Mouse (Mus musculus): ENCODE results near the gene Exoc2. TPM values are rescaled to one million over a fixed set of nuclear protein-coding genes. Genes with fewer than 3 reads are reported as not detected.

Exoc2 gene
- polyA plus RNA-seq, 1 experiment, result 10.2 TPM

DNA sequence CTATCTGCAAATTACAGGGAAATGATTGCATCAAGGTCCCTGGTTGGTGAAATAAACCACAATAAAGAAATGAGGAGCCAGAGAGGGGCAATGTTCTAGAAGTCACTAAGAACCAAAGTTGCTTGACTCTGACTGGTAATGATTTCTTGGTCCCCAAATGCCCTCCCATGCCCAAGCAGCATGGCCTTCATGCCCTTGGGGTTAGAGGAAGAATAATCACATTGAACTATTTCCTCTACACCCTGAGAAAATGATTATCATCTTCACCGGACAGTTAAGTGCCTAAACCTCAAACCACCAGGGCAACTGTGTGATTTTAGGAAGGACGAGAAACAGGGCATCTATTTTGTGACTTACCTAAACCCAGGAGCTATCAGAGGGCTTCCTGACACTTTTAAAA is 197.9 kb downstream of the Exoc2 start:
- no peaks in the 10 kb centered on the region for H3K36me3 ChIP-seq (ENCODE audit: control insufficient read depth, insufficient read depth, low read length)
- H3K27me3 ChIP-seq (replicated peaks; ENCODE audit: control insufficient read depth, insufficient read depth, low read length), result no peaks in the 10 kb centered on the region
- no peak for DNase-seq
- WGBS, result 79% methylated on average over 2 of the region's 2 CpGs
- no peak for TF ChIP-seq POLR2A (IDR thresholded peaks at IDR 0.05; ENCODE audit: low read depth, low read length)
- no peak for TF ChIP-seq CTCF (conservative IDR thresholded peaks at IDR 0.05; ENCODE audit: insufficient read depth, insufficient read length, low read depth, low read length)
- no peak overlapping the region for H3K27ac ChIP-seq (ENCODE audit: insufficient read depth, low read depth, low read length)
- H3K4me3 ChIP-seq (ENCODE audit: insufficient read depth, low read depth, low read length), result no peak overlapping the region
- H3K4me1 ChIP-seq (ENCODE audit: control insufficient read depth, insufficient read depth, low read length), result no peaks in the 10 kb centered on the region

DNA sequence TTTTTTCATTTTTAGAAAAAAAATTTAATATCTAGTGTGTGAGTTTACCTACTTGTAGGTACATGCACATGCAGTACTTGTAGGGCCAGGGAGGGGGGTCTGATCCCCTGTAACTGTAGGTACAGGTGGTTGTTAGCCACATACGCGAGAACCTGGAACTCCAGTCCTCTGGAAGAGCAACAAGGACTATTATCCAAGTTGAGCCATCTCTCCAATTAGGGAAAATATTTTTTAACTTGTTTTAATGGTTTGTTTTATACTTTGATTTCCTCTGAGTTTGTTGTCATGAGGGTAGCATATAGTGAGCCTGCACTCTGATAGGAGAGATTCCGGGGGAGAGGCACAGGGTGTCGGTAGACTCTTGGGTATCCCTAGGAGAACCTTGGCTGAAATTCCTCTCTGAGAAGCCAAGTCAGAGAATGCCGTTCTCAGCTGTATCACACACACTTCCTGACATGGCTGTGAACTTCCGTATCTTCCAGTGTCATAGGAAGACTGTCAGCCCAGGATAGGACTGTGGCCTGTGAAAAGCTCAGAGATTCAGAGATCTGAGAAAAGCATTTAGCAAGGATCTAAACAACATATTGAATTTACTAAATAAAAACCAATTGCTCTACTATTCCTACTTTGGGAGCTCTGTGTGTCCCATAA is 206.3 kb downstream of the Exoc2 start:
- DNase-seq, result no peak
- TF ChIP-seq POLR2A (IDR thresholded peaks at IDR 0.05; ENCODE audit: low read depth, low read length) (no peak), CTCF (conservative IDR thresholded peaks at IDR 0.05; ENCODE audit: insufficient read depth, insufficient read length, low read depth, low read length) (no peak)
- Histone ChIP-seq H3K4me3 (ENCODE audit: insufficient read depth, low read depth, low read length) (no peak overlapping the region), H3K27me3 (replicated peaks; ENCODE audit: control insufficient read depth, insufficient read depth, low read length) (no peaks in the 10 kb centered on the region), H3K27ac (ENCODE audit: insufficient read depth, low read depth, low read length) (no peak overlapping the region), H3K4me1 (ENCODE audit: control insufficient read depth, insufficient read depth, low read length) (no peaks in the 10 kb centered on the region), H3K36me3 (ENCODE audit: control insufficient read depth, insufficient read depth, low read length) (no peaks in the 10 kb centered on the region)
- 74% methylated on average over 6 of the region's 6 CpGs for WGBS

DNA sequence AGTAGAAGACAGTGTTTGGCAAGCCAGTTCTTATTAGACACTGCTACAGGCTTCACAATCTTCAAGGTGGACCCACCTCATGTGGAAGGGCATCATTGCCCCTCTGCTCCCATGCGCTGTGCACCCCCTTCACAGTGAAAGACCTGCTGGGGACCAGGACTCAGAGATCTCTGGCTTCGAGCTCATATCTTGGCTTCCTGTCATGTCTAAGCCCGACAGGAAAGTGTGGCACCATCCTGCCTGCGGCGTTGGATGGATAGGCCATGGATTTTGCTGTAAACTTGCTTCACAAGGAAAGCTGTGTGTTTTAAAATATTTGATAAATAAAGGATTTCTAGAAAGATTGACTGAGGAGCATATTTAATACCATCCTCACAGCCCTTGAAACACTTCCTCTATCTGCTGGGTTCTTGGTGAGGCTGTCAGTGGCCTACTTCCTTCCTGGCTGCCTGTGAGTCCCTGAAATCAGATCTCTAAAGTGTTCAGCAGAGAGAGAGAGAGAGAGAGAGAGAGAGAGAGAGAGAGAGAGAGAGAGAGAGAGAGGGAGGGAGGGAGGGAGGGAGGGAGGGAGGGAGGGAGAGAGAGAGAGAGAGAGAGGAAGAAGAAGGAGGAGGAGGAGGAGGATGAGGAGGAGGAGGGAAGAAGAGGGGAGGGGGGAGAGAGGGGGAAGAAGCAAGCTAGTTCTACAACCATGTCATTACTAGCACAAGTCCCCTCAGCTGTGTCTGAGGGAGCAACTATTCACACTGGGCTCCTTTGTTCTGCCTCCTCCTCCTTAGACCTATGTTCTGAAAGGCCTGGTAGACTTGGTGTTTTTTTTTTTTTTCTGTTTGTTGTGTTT is 207.0 kb downstream of the Exoc2 start:
- H3K4me1 ChIP-seq (ENCODE audit: control insufficient read depth, insufficient read depth, low read length), result no peaks in the 10 kb centered on the region
- H3K27ac ChIP-seq (ENCODE audit: insufficient read depth, low read depth, low read length), result no peak overlapping the region
- 79% methylated on average over 5 of the region's 5 CpGs for WGBS
- H3K36me3 ChIP-seq (ENCODE audit: control insufficient read depth, insufficient read depth, low read length), result no peaks in the 10 kb centered on the region
- no peaks in the 10 kb centered on the region for H3K27me3 ChIP-seq (replicated peaks; ENCODE audit: control insufficient read depth, insufficient read depth, low read length)
- H3K4me3 ChIP-seq (ENCODE audit: insufficient read depth, low read depth, low read length), result no peak overlapping the region
- DNase-seq, result no peak
- no peak for TF ChIP-seq POLR2A (IDR thresholded peaks at IDR 0.05; ENCODE audit: low read depth, low read length)
- TF ChIP-seq CTCF (conservative IDR thresholded peaks at IDR 0.05; ENCODE audit: insufficient read depth, insufficient read length, low read depth, low read length), result no peak

DNA sequence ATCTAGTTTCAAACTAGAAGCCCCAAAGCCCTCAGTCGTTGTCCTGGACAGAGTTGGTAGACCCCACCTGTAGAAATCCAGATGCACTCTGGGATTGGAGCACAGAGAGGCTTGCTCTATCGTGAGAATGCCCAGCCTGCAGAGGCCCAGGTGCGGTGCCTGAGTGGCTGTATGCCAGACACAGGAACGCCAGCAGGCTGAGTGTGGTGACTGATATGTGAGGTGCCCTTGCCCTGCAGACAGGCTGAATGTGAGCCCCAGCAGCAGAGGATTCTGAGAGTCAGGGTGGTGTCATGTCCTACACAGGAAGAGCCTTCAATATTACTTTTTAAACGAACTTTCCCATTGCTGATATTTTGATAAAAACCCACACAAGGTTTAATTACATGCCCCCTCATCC is 208.0 kb downstream of the Exoc2 start:
- 70% methylated on average over 5 of the region's 5 CpGs for WGBS
- no peaks in the 10 kb centered on the region for H3K27me3 ChIP-seq (replicated peaks; ENCODE audit: control insufficient read depth, insufficient read depth, low read length)
- TF ChIP-seq POLR2A (IDR thresholded peaks at IDR 0.05; ENCODE audit: low read depth, low read length), result no peak
- no peak for TF ChIP-seq CTCF (conservative IDR thresholded peaks at IDR 0.05; ENCODE audit: insufficient read depth, insufficient read length, low read depth, low read length)
- no peaks in the 10 kb centered on the region for H3K36me3 ChIP-seq (ENCODE audit: control insufficient read depth, insufficient read depth, low read length)
- no peak overlapping the region for H3K4me3 ChIP-seq (ENCODE audit: insufficient read depth, low read depth, low read length)
- DNase-seq, result no peak
- H3K4me1 ChIP-seq (ENCODE audit: control insufficient read depth, insufficient read depth, low read length), result no peaks in the 10 kb centered on the region
- no peak overlapping the region for H3K27ac ChIP-seq (ENCODE audit: insufficient read depth, low read depth, low read length)

DNA sequence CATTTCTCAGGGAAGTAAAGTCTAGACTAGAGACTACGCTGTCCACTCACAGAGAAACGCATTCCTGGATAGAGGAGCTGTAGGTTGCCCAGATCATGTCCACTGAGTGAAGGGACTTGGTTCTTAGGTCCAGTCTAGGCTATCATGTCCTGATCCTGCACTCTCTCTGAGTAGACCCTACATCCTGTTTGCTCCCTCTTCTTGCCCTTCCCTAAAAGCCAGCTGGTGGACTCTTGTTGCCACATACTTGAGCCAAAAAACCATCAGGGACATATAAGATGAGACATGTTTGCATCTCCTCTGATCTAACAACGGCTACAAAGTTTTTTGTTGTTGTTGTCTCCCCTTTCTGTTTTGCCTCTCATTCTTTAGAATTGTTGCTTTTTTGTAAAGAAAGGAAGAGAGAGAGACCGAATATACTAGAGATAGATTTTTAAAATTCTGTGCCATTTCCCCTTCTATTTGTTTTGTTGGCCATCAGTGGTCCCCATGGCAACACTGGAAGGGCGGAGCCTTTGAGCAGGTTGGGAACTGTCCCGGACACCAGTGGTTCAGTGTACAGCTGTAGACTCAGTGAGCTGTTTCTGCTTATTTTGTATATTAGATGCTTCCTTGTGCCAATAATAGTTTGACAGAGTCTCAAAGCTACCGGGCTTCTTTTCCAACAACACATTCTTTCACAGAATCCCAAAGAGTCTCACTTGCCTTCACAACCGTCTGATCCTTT is 209.7 kb downstream of the Exoc2 start:
- WGBS, result 70% methylated on average over 8 of the region's 8 CpGs
- no peak for TF ChIP-seq POLR2A (IDR thresholded peaks at IDR 0.05; ENCODE audit: low read depth, low read length)
- TF ChIP-seq CTCF (conservative IDR thresholded peaks at IDR 0.05; ENCODE audit: insufficient read depth, insufficient read length, low read depth, low read length), result no peak
- Histone ChIP-seq H3K27ac (ENCODE audit: insufficient read depth, low read depth, low read length) (no peak overlapping the region), H3K4me1 (ENCODE audit: control insufficient read depth, insufficient read depth, low read length) (no peaks in the 10 kb centered on the region), H3K36me3 (ENCODE audit: control insufficient read depth, insufficient read depth, low read length) (no peaks in the 10 kb centered on the region), H3K27me3 (replicated peaks; ENCODE audit: control insufficient read depth, insufficient read depth, low read length) (no peaks in the 10 kb centered on the region), H3K4me3 (ENCODE audit: insufficient read depth, low read depth, low read length) (no peak overlapping the region)
- no peak for DNase-seq

Other genes with a start within 250 kb of the Exoc2 start
- 0.96 and 1.6 TPM in 2 replicates for gene Irf4, start 224.9 kb downstream of the Exoc2 start, polyA plus RNA-seq (2012; rRNA removed)
- gene Hus1b, start 26.3 kb downstream of the Exoc2 start, polyA plus RNA-seq (2012; rRNA removed), result 0.12 TPM in 1 of 2 replicates, not detected in the other
- gene Gm5447, start 111 bp upstream of the Exoc2 start, polyA plus RNA-seq (2012; rRNA removed), result 0.04 and 0.08 TPM in 2 replicates

All from kidney, adult 2 months (tissue).